Mouse (Mus musculus) left cerebral cortex, postnatal 4 days (tissue): Measurements from ENCODE around the gene Mttp. TPM values are rescaled to one million over a fixed set of nuclear protein-coding genes. Genes with fewer than 3 reads are reported as not detected.
"Not testable (repeated sequence)": the region's sequence is repeated elsewhere in the genome, so short reads cannot be mapped to it uniquely, and the experiment has no call there.

ENCODE experiments used
- DNase-seq: peaks from one replicate; pipeline ENCODE4 v3.0.0-alpha.2; 2022
- intact Hi-C: fragments of 180-260 bp; cut with DNase I; formaldehyde crosslinking; loops from one replicate; pipeline ENCODE4 v1.15.1; 2025
- total RNA-seq, 2 experiments: library from RNA; stranded (reverse); gene quantifications; 2 replicates each; pipeline ENCODE4 v1.2.3; 2021

Gene Mttp
- total RNA-seq, 2 experiments from 2014 or later: 4.4 to 5.0 TPM

- intact Hi-C loops: loop anchor here (5.0 kb wide), 3 partner anchors 147 to 272 kb away; partner anchors contain the start of gene Dnajb14
- DNase-seq: no peak
Measured at GRCm38 (mm10) chr3:138139663-138140062, 5.1 kb downstream of the Mttp start.

- intact Hi-C loops: not testable (repeated sequence)
Measured at GRCm38 (mm10) chr3:138138146-138138545, 6.6 kb downstream of the Mttp start.

GRCm38 (mm10) chr3:138134528-138134927, 10.2 kb downstream of the Mttp start:
- intact Hi-C loops: no loop called here

More at GRCm38 (mm10) chr3:138138146-138138545, 6.6 kb downstream of the Mttp start:
- DNase-seq: not testable (repeated sequence)

GRCm38 (mm10) chr3:138133916-138134315, 10.9 kb downstream of the Mttp start:
- no peak for DNase-seq
- intact Hi-C loops: no loop called here

More at GRCm38 (mm10) chr3:138134528-138134927, 10.2 kb downstream of the Mttp start:
- no peak for DNase-seq

GRCm38 (mm10) chr3:138133463-138133862, 11.3 kb downstream of the Mttp start:
- intact Hi-C loops: no loop called here
- DNase-seq: no peak

- intact Hi-C loops: no loop called here
Measured at GRCm38 (mm10) chr3:138131168-138131567, 13.6 kb downstream of the Mttp start.

GRCm38 (mm10) chr3:138130692-138131091, 14.1 kb downstream of the Mttp start:
- intact Hi-C loops: no loop called here

More at GRCm38 (mm10) chr3:138131168-138131567, 13.6 kb downstream of the Mttp start:
- DNase-seq: no peak

GRCm38 (mm10) chr3:138129110-138129509, 15.7 kb downstream of the Mttp start:
- DNase-seq: no peak
- intact Hi-C loops: no loop called here

More at GRCm38 (mm10) chr3:138130692-138131091, 14.1 kb downstream of the Mttp start:
- no peak for DNase-seq

GRCm38 (mm10) chr3:138123842-138124241, 20.9 kb downstream of the Mttp start:
- DNase-seq: no peak
- intact Hi-C loops: no loop called here

GRCm38 (mm10) chr3:138121461-138121860, 23.3 kb downstream of the Mttp start:
- DNase-seq: no peak
- intact Hi-C loops: no loop called here

- intact Hi-C loops: no loop called here
- no peak for DNase-seq
Measured at GRCm38 (mm10) chr3:138119444-138120105, 25.2 kb downstream of the Mttp start.

- intact Hi-C loops: no loop called here
Measured at GRCm38 (mm10) chr3:138118831-138119230, 25.9 kb downstream of the Mttp start.

GRCm38 (mm10) chr3:138118392-138118791, 26.4 kb downstream of the Mttp start:
- intact Hi-C loops: no loop called here
- no peak for DNase-seq

More at GRCm38 (mm10) chr3:138118831-138119230, 25.9 kb downstream of the Mttp start:
- no peak for DNase-seq

- DNase-seq: no peak
- intact Hi-C loops: no loop called here
Measured at GRCm38 (mm10) chr3:138116871-138117270, 27.9 kb downstream of the Mttp start.

- DNase-seq: no peak
- intact Hi-C loops: no loop called here
Measured at GRCm38 (mm10) chr3:138114106-138114505, 30.7 kb downstream of the Mttp start.

GRCm38 (mm10) chr3:138110910-138111782, 33.6 kb downstream of the Mttp start:
- DNase-seq: no peak
- intact Hi-C loops: no loop called here

GRCm38 (mm10) chr3:138106887-138107286, 37.9 kb downstream of the Mttp start:
- intact Hi-C loops: no loop called here
- DNase-seq: no peak

GRCm38 (mm10) chr3:138105056-138105455, 39.7 kb downstream of the Mttp start:
- intact Hi-C loops: no loop called here

GRCm38 (mm10) chr3:138103690-138104089, 41.1 kb downstream of the Mttp start:
- intact Hi-C loops: no loop called here
- no peak for DNase-seq

More at GRCm38 (mm10) chr3:138105056-138105455, 39.7 kb downstream of the Mttp start:
- no peak for DNase-seq

- DNase-seq: no peak
- intact Hi-C loops: no loop called here
Measured at GRCm38 (mm10) chr3:138101936-138102335, 42.8 kb downstream of the Mttp start.

GRCm38 (mm10) chr3:138097718-138098117, 47.0 kb downstream of the Mttp start:
- intact Hi-C loops: no loop called here
- no peak for DNase-seq
